Mouse (Mus musculus): ENCODE results near the gene Rprd1b.
A peak's percentile ranks its signal among the peaks of the same experiment; 100 is the strongest.

DNA sequence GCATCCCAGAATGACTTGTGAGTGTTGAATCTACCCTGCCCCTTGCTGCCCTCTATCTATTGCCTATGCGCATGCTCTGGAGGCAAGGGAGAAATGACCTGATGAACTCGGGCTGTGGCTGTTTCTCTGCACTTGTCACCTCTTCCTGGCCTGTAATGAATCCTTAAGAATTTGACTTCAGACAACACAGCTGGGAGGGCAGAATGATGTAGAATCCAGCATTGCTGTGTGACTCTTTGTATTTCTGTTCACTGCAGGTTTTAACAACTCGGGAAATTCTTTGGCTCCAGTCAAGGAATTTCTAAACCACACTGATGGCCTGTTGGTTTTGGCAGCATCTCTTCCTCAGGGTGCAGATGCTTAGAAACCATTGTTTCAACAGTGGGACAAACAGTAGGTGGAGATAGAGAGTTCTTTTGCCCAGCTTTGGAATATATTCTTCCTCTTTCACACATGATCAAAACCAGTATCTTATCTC, 36.3 kb downstream of the Rprd1b start:
- TF ChIP-seq POLR2A (IDR thresholded peaks at IDR 0.05; ENCODE audit: borderline replicate concordance, extremely low read depth, low read depth, low read length) (no peak), CTCF (IDR thresholded peaks at IDR 0.05; ENCODE audit: insufficient read depth, low read length) (peak; percentile 31; the same call in 1 of the 2 replicates)

Data from lung, adult 2 months (tissue).